Mouse (Mus musculus): ENCODE measurements around the gene Wdr31.

GRCm38 (mm10) chr4:62500799-62501198 lies 30.1 kb upstream of the Wdr31 start:
- no peak for TF ChIP-seq CTCF (IDR thresholded peaks at IDR 0.05; ENCODE audit: low read depth, low read length)
- no peak for TF ChIP-seq POLR2A (IDR thresholded peaks at IDR 0.05; ENCODE audit: insufficient read depth, low read length)

All from ES-Bruce4 (cell line).